Mouse (Mus musculus) liver, embryonic 16.5 days (tissue): Measurements from ENCODE around the gene Ppp1r12b. TPM values are rescaled to one million over a fixed set of nuclear protein-coding genes. Genes with fewer than 3 reads are reported as not detected.

Experiments
- ATAC-seq: fragments of 200-750 bp; cut with Nextera tagmentation; 2 replicates; pipeline ENCODE4 v1.8.0; 2017; ENCODE audit warnings: low read depth, mild to moderate bottlenecking, moderate number of reproducible peaks, moderate library complexity
- H3K27ac ChIP-seq: fragments of 300-500 bp; sonication (generic); 2 replicates; pipeline ENCODE4 v1.5.1; 2014; ENCODE audit warnings: mild to moderate bottlenecking, low read length
- H3K27me3 ChIP-seq: fragments of 300-500 bp; sonication (generic); 2 replicates; pipeline ENCODE4 v1.6.1; 2014; ENCODE audit warnings: low read depth, low read length, mixed read lengths; ENCODE audit not compliant: control insufficient read depth, insufficient read depth
- H3K36me3 ChIP-seq: fragments of 300-500 bp; sonication (generic); 2 replicates; pipeline ENCODE4 v1.6.1; 2014; ENCODE audit warnings: mild to moderate bottlenecking; ENCODE audit not compliant: control insufficient read depth, insufficient read depth
- H3K4me1 ChIP-seq: fragments of 300-500 bp; sonication (generic); 2 replicates; pipeline ENCODE4 v1.6.1; 2014; ENCODE audit warnings: low read depth, low read length, mixed read lengths; ENCODE audit not compliant: control insufficient read depth
- H3K4me2 ChIP-seq: fragments of 300-500 bp; sonication (generic); 2 replicates; pipeline ENCODE4 v1.6.1; 2014; ENCODE audit warnings: low read depth, low read length, mixed read lengths
- H3K4me3 ChIP-seq: fragments of 300-500 bp; sonication (generic); 2 replicates; pipeline ENCODE4 v1.5.1; 2014; ENCODE audit warnings: low read depth, mild to moderate bottlenecking, low read length
- H3K9ac ChIP-seq: fragments of 300-500 bp; sonication (generic); 2 replicates; pipeline ENCODE4 v1.6.1; 2014; ENCODE audit warnings: low read depth, low read length
- H3K9me3 ChIP-seq: fragments of 300-500 bp; sonication (generic); replicated peaks from 2 replicates; pipeline ENCODE4 v1.6.1; 2016; ENCODE audit warnings: low read length; ENCODE audit not compliant: control insufficient read depth
- WGBS: fragments of 180-500 bp; shearing (Covaris S2); extraction: QIAGEN DNeasy Blood & Tissue Kit; methylation state at CpG from one replicate; pipeline ENCODE4 v1.1.7; 2014; ENCODE audit not compliant: insufficient replicate concordance; 5-methylcytosine and 5-hydroxymethylcytosine counted together
- polyA plus RNA-seq: library from polyadenylated mRNA; unstranded; fragments of >200 nt; fragmentation: Nextera tagmentation; extraction: Ambion mirVana; gene quantifications from 2 replicates; pipeline ENCODE4 v1.2.1, GENCODE M21; 2015

Ppp1r12b gene
- polyA plus RNA-seq, 1 experiment from 2014 or later: 2.4 TPM

GRCm38 (mm10) chr1:134733659-134734058 is 222.1 kb downstream of the Ppp1r12b start:
- Histone ChIP-seq H3K4me2 (no peak overlapping the region), H3K4me3 (no peak overlapping the region), H3K9me3 (no peaks in the 10 kb centered on the region), H3K9ac (no peak overlapping the region), H3K27ac (no peak overlapping the region), H3K36me3 (no peaks in the 10 kb centered on the region), H3K4me1 (no peaks in the 10 kb centered on the region), H3K27me3 (no peaks in the 10 kb centered on the region)
- no peak for ATAC-seq
- WGBS: 78% methylated on average over 5 of the region's 5 CpGs

GRCm38 (mm10) chr1:134727256-134727655 is 228.5 kb downstream of the Ppp1r12b start:
- WGBS: 75% methylated on average over 8 of the region's 8 CpGs
- Histone ChIP-seq H3K4me3 (no peak overlapping the region), H3K36me3 (no peaks in the 10 kb centered on the region), H3K27me3 (no peaks in the 10 kb centered on the region), H3K27ac (no peak overlapping the region), H3K4me1 (no peaks in the 10 kb centered on the region), H3K9me3 (no peaks in the 10 kb centered on the region), H3K4me2 (no peak overlapping the region), H3K9ac (no peak overlapping the region)
- no peak for ATAC-seq

- Histone ChIP-seq H3K27ac (no peak overlapping the region), H3K9ac (no peak overlapping the region), H3K4me2 (no peak overlapping the region), H3K4me3 (no peak overlapping the region), H3K4me1 (no peaks in the 10 kb centered on the region), H3K9me3 (no peaks in the 10 kb centered on the region), H3K27me3 (no peaks in the 10 kb centered on the region), H3K36me3 (no peaks in the 10 kb centered on the region)
- no peak for ATAC-seq
- 74% methylated on average over 7 of the region's 7 CpGs for WGBS
Observed at GRCm38 (mm10) chr1:134726480-134726879, 229.3 kb downstream of the Ppp1r12b start.

- Histone ChIP-seq H3K27me3 (no peaks in the 10 kb centered on the region), H3K4me3 (no peak overlapping the region), H3K36me3 (no peaks in the 10 kb centered on the region), H3K27ac (no peak overlapping the region), H3K4me1 (no peaks in the 10 kb centered on the region), H3K4me2 (no peak overlapping the region), H3K9ac (no peak overlapping the region), H3K9me3 (no peaks in the 10 kb centered on the region)
- ATAC-seq: no peak
- 15% methylated on average over 5 of the region's 5 CpGs for WGBS
Observed at GRCm38 (mm10) chr1:134725276-134725675, 230.5 kb downstream of the Ppp1r12b start.

- no peak for ATAC-seq
- H3K4me1 ChIP-seq: no peaks in the 10 kb centered on the region
- no peaks in the 10 kb centered on the region for H3K27me3 ChIP-seq
- H3K27ac ChIP-seq: no peak overlapping the region
- H3K9ac ChIP-seq: no peak overlapping the region
- H3K36me3 ChIP-seq: no peaks in the 10 kb centered on the region
- 73% methylated on average over 7 of the region's 7 CpGs for WGBS
- H3K4me2 ChIP-seq: no peak overlapping the region
- H3K4me3 ChIP-seq: no peak overlapping the region
- H3K9me3 ChIP-seq: no peaks in the 10 kb centered on the region
Observed at GRCm38 (mm10) chr1:134722891-134723290, 232.9 kb downstream of the Ppp1r12b start.

DNA sequence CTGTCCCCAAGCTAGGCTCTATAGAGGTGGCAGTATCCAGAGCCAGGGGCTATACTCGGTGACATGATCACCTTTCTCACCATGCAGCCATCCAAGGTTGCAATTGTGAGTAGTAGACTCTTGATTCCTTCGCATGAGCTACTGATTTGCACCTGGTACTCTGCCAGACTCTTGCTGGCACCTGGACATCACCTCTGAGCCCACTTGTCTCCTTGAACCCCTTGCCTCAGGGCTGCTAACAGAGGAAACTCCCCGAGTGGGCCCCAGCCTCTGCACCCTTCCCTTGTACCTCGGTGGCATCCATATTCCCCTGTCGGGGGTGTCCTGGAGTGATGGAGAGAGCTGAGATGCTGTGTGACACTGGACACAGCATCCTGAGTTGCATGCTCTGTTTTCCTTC is 234.3 kb downstream of the Ppp1r12b start:
- 55% methylated on average over 5 of the region's 5 CpGs for WGBS
- no peak overlapping the region for H3K4me3 ChIP-seq

DNA sequence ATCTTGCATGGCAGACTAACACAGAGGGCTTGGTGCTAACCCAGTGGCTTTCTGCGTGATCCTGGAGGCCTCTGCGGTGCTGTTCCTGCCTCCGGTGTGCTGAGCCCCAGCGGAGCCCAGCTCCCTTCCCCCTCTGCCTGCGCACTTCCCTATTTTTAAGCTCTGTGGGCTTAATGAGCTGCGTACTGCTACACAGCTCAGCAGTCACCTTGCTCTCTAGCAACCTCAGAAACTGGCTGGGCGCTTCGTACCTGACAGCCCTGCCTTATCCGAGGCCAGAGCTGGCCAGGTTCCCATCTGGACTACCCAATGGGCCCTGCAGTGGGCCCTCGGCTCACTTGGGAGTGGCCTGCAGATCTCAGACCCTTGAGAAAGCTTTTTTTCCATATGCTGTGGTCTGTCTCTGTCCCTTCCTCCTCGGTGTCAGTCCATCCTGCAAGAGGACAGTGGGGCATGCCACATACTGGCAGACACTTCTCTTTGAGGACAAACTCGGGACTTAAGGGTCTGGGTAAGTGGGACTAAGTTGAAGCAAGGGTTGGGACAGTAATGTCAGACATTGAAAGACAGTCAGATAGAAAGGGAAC is 235.9 kb downstream of the Ppp1r12b start:
- Histone ChIP-seq H3K4me1 (no peaks in the 10 kb centered on the region), H3K4me2 (no peak overlapping the region), H3K36me3 (no peaks in the 10 kb centered on the region), H3K4me3 (no peak overlapping the region), H3K9me3 (no peaks in the 10 kb centered on the region), H3K27me3 (no peaks in the 10 kb centered on the region), H3K27ac (no peak overlapping the region), H3K9ac (no peak overlapping the region)
- 19% methylated on average over 12 of the region's 12 CpGs for WGBS
- ATAC-seq: no peak

More for the DNA sequence above, 234.3 kb downstream of the Ppp1r12b start:
- Histone ChIP-seq H3K27me3 (no peaks in the 10 kb centered on the region), H3K4me1 (no peaks in the 10 kb centered on the region), H3K27ac (no peak overlapping the region), H3K4me2 (no peak overlapping the region), H3K9me3 (no peaks in the 10 kb centered on the region), H3K36me3 (no peaks in the 10 kb centered on the region), H3K9ac (no peak overlapping the region)
- ATAC-seq: no peak

DNA sequence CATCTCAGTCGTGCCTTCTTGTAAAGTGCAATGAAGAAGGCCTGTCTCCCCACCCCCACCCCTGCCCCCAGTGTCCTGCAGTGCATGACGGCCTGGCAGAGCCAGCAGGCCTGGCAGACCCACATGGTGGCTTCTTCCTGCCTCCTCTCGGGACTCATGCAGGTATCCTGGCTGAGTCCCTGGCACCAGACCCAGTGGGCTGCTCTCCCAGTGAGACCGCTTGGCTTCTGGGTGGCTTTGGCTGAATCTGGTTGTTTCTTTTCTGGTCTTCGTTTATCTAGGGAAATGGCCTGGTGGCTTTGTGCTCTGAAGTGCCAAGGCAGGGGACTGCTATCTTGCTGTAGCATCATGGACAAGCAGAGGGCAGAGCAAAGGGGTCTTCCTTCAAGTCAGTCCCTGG is 240.7 kb downstream of the Ppp1r12b start:
- no peaks in the 10 kb centered on the region; the same call in 1 of the 2 replicates for H3K4me1 ChIP-seq
- H3K9me3 ChIP-seq: no peaks in the 10 kb centered on the region
- peaks cover 14% of the 10 kb centered on the region for H3K27me3 ChIP-seq
- no peak overlapping the region for H3K9ac ChIP-seq
- H3K4me2 ChIP-seq: no peak overlapping the region
- no peak overlapping the region for H3K4me3 ChIP-seq
- H3K36me3 ChIP-seq: no peaks in the 10 kb centered on the region
- ATAC-seq: no peak
- H3K27ac ChIP-seq: no peak overlapping the region
- 44% methylated on average over 5 of the region's 5 CpGs for WGBS

DNA sequence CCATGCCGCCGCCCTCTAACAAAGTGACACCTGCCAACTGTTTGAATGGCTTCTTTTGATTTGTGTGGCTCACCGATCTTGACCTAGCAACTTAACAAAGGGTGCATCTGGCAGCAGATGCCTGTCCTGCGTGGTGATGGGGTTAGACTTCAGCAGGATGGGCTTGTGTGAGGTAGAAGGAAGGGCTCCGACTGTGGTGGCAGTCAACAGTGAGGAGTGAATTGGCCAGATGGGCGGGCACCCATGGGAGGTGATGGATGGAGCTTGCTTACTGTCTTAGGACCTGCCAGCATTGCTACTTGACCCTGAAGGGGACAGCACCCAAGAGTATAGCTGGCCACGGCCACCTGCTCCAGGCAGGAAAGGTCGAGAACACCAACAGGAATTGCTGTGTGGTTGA is 241.6 kb downstream of the Ppp1r12b start:
- H3K27me3 ChIP-seq: peaks cover 23% of the 10 kb centered on the region
- H3K9ac ChIP-seq: no peak overlapping the region
- 52% methylated on average over 8 of the region's 8 CpGs for WGBS
- no peaks in the 10 kb centered on the region; the same call in 1 of the 2 replicates for H3K4me1 ChIP-seq
- H3K4me3 ChIP-seq: no peak overlapping the region
- H3K9me3 ChIP-seq: no peaks in the 10 kb centered on the region
- H3K4me2 ChIP-seq: no peak overlapping the region
- ATAC-seq: no peak
- no peak overlapping the region for H3K27ac ChIP-seq
- H3K36me3 ChIP-seq: no peaks in the 10 kb centered on the region
